Mouse (Mus musculus) heart, embryonic 16.5 days (tissue): ENCODE data around the gene Wnt9a. TPM values are rescaled to one million over a fixed set of nuclear protein-coding genes. Genes with fewer than 3 reads are reported as not detected.

Source experiments
- ATAC-seq: fragments of 200-750 bp; cut with Nextera tagmentation; replicated peaks from 2 replicates; pipeline ENCODE4 v1.8.0; 2017; ENCODE audit warnings: moderate number of reproducible peaks; ENCODE audit not compliant: insufficient read depth, low FRiP score; ENCODE audit errors: extremely low read depth
- H3K27ac ChIP-seq: fragments of 300-500 bp; sonication (generic); 2 replicates; pipeline ENCODE4 v1.5.1; 2014; ENCODE audit warnings: mild to moderate bottlenecking, low read length, control low read depth, moderate library complexity
- H3K27me3 ChIP-seq: fragments of 300-500 bp; sonication (generic); 2 replicates; pipeline ENCODE4 v1.6.1; 2014; ENCODE audit warnings: low read length, mixed read lengths; ENCODE audit not compliant: control insufficient read depth, insufficient read depth
- H3K36me3 ChIP-seq: fragments of 300-500 bp; sonication (generic); 2 replicates; pipeline ENCODE4 v1.6.1; 2014; ENCODE audit not compliant: control insufficient read depth, insufficient read depth
- H3K4me1 ChIP-seq: fragments of 300-500 bp; sonication (generic); 2 replicates; pipeline ENCODE4 v1.6.1; 2014; ENCODE audit warnings: low read length, mixed read lengths; ENCODE audit not compliant: control insufficient read depth, insufficient read depth
- H3K4me2 ChIP-seq: fragments of 300-500 bp; sonication (generic); 2 replicates; pipeline ENCODE4 v1.6.1; 2014; ENCODE audit warnings: low read depth, mild to moderate bottlenecking, control low read depth, low read length
- H3K4me3 ChIP-seq: fragments of 300-500 bp; sonication (generic); 2 replicates; pipeline ENCODE4 v1.5.1; 2014; ENCODE audit warnings: mild to moderate bottlenecking, control low read depth, low read length
- H3K9ac ChIP-seq: fragments of 300-500 bp; sonication (generic); 2 replicates; pipeline ENCODE4 v1.6.1; 2014; ENCODE audit warnings: low read length, control low read depth
- H3K9me3 ChIP-seq: fragments of 300-500 bp; sonication (generic); replicated peaks from 2 replicates; pipeline ENCODE4 v1.6.1; 2016; ENCODE audit warnings: low read length; ENCODE audit not compliant: control insufficient read depth
- WGBS: fragments of 180-500 bp; shearing (Covaris S2); extraction: QIAGEN DNeasy Blood & Tissue Kit; methylation state at CpG from one replicate; pipeline ENCODE4 v1.1.7; 2014; 5-methylcytosine and 5-hydroxymethylcytosine counted together
- polyA plus RNA-seq: library from polyadenylated mRNA; unstranded; fragments of >200 nt; fragmentation: Nextera tagmentation; extraction: Ambion mirVana; gene quantifications from 2 replicates; pipeline ENCODE4 v1.2.1, GENCODE M21; 2015

The Wnt9a gene
- polyA plus RNA-seq, 1 experiment from 2014 or later, result 2.7 TPM

- Histone ChIP-seq H3K27ac (peak overlapping the region; percentile 79), H3K4me1 (peaks cover 22% of the 10 kb centered on the region), H3K4me2 (no peak overlapping the region; the same call in 1 of the 2 replicates), H3K27me3 (no peaks in the 10 kb centered on the region), H3K36me3 (no peaks in the 10 kb centered on the region), H3K9me3 (no peaks in the 10 kb centered on the region), H3K4me3 (no peak overlapping the region), H3K9ac (peak overlapping the region; percentile 22; the same call in 1 of the 2 replicates)
- 42% methylated on average over 13 of the region's 13 CpGs for WGBS
- ATAC-seq, result peak; percentile 83
Observed at GRCm38 (mm10) chr11:59337955-59338735, 31.4 kb downstream of the Wnt9a start.

- Histone ChIP-seq H3K4me1 (peaks cover 22% of the 10 kb centered on the region), H3K9me3 (no peaks in the 10 kb centered on the region), H3K4me2 (no peak overlapping the region), H3K9ac (no peak overlapping the region), H3K4me3 (no peak overlapping the region), H3K36me3 (no peaks in the 10 kb centered on the region), H3K27me3 (no peaks in the 10 kb centered on the region), H3K27ac (no peak overlapping the region; the same call in 1 of the 2 replicates)
- WGBS, result 94% methylated on average over 2 of the region's 2 CpGs
- ATAC-seq, result no peak
Observed at GRCm38 (mm10) chr11:59338736-59339120, 32.0 kb downstream of the Wnt9a start.

GRCm38 (mm10) chr11:59342956-59343355 is 36.2 kb downstream of the Wnt9a start:
- 76% methylated on average over 5 of the region's 5 CpGs for WGBS
- Histone ChIP-seq H3K9ac (no peak overlapping the region), H3K4me1 (peaks cover 11% of the 10 kb centered on the region), H3K36me3 (no peaks in the 10 kb centered on the region), H3K4me3 (no peak overlapping the region), H3K27ac (no peak overlapping the region), H3K9me3 (0 out of 2 replicates have a peak, but pooled peaks cover 3% of the 10 kb centered on the region), H3K4me2 (no peak overlapping the region), H3K27me3 (no peaks in the 10 kb centered on the region)
- no peak for ATAC-seq

- Histone ChIP-seq H3K27me3 (no peaks in the 10 kb centered on the region), H3K36me3 (no peaks in the 10 kb centered on the region), H3K4me1 (peaks cover 11% of the 10 kb centered on the region), H3K4me2 (no peak overlapping the region), H3K9ac (no peak overlapping the region), H3K9me3 (0 out of 2 replicates have a peak, but pooled peaks cover 3% of the 10 kb centered on the region), H3K27ac (peak overlapping the region; percentile 49), H3K4me3 (no peak overlapping the region)
- 36% methylated on average over 11 of the region's 11 CpGs for WGBS
- ATAC-seq, result peak; percentile 82
Observed at GRCm38 (mm10) chr11:59346166-59346910, 39.6 kb downstream of the Wnt9a start.

- WGBS, result 72% methylated on average over 2 of the region's 2 CpGs
- H3K9ac ChIP-seq, result no peak overlapping the region
- H3K9me3 ChIP-seq, result 0 out of 2 replicates have a peak, but pooled peaks cover 3% of the 10 kb centered on the region
- H3K36me3 ChIP-seq, result no peaks in the 10 kb centered on the region
- no peak overlapping the region for H3K4me2 ChIP-seq
- no peak overlapping the region for H3K4me3 ChIP-seq
- no peaks in the 10 kb centered on the region for H3K27me3 ChIP-seq
- H3K27ac ChIP-seq, result no peak overlapping the region
- ATAC-seq, result no peak
- H3K4me1 ChIP-seq, result peaks cover 11% of the 10 kb centered on the region
Observed at GRCm38 (mm10) chr11:59350326-59350725, 43.6 kb downstream of the Wnt9a start.

GRCm38 (mm10) chr11:59354793-59355192 is 48.1 kb downstream of the Wnt9a start:
- no peak overlapping the region for H3K27ac ChIP-seq
- 87% methylated on average over 4 of the region's 4 CpGs for WGBS
- no peak for ATAC-seq

GRCm38 (mm10) chr11:59356874-59357289 is 50.2 kb downstream of the Wnt9a start:
- Histone ChIP-seq H3K4me2 (no peak overlapping the region), H3K27ac (no peak overlapping the region), H3K27me3 (no peaks in the 10 kb centered on the region), H3K4me3 (no peak overlapping the region), H3K9me3 (no peaks in the 10 kb centered on the region), H3K4me1 (no peaks in the 10 kb centered on the region), H3K36me3 (no peaks in the 10 kb centered on the region), H3K9ac (no peak overlapping the region)
- WGBS, result 59% methylated on average over 11 of the region's 11 CpGs
- ATAC-seq, result no peak

More at GRCm38 (mm10) chr11:59354793-59355192, 48.1 kb downstream of the Wnt9a start:
- Histone ChIP-seq H3K27me3 (no peaks in the 10 kb centered on the region), H3K36me3 (no peaks in the 10 kb centered on the region), H3K9me3 (no peaks in the 10 kb centered on the region), H3K4me2 (no peak overlapping the region), H3K4me1 (peaks cover 4% of the 10 kb centered on the region; the same call in 1 of the 2 replicates), H3K9ac (no peak overlapping the region), H3K4me3 (no peak overlapping the region)

GRCm38 (mm10) chr11:59361291-59361690 is 54.6 kb downstream of the Wnt9a start:
- no peak for ATAC-seq
- Histone ChIP-seq H3K27ac (no peak overlapping the region), H3K4me1 (peaks cover 6% of the 10 kb centered on the region; the same call in 1 of the 2 replicates), H3K27me3 (no peaks in the 10 kb centered on the region), H3K9me3 (no peaks in the 10 kb centered on the region), H3K4me3 (no peak overlapping the region), H3K4me2 (no peak overlapping the region), H3K36me3 (no peaks in the 10 kb centered on the region), H3K9ac (no peak overlapping the region)
- 64% methylated on average over 9 of the region's 9 CpGs for WGBS

GRCm38 (mm10) chr11:59364007-59364406 is 57.3 kb downstream of the Wnt9a start:
- no peak overlapping the region for H3K4me2 ChIP-seq
- no peaks in the 10 kb centered on the region for H3K27me3 ChIP-seq
- no peak overlapping the region; the same call in 1 of the 2 replicates for H3K9ac ChIP-seq
- no peak overlapping the region for H3K4me3 ChIP-seq
- ATAC-seq, result no peak
- H3K4me1 ChIP-seq, result peaks cover 6% of the 10 kb centered on the region; the same call in 1 of the 2 replicates
- H3K36me3 ChIP-seq, result no peaks in the 10 kb centered on the region
- H3K9me3 ChIP-seq, result no peaks in the 10 kb centered on the region
- 81% methylated on average over 9 of the region's 9 CpGs for WGBS
- H3K27ac ChIP-seq, result peak overlapping the region; percentile 26; the same call in 1 of the 2 replicates
